Mouse (Mus musculus) MEL (cell line): Measurements from ENCODE around the gene Frmd4b. TPM values are rescaled to one million over a fixed set of nuclear protein-coding genes. Genes with fewer than 3 reads are reported as not detected.

Experiments
- DNase-seq: peaks from one replicate; pipeline ENCODE4 v3.0.0; 2011; ENCODE audit warnings: low read depth, low spot score
- H3K27ac ChIP-seq: 2 replicates; pipeline ENCODE4 v1.5.1; 2012; ENCODE audit warnings: low read depth, mild to moderate bottlenecking, control low read depth, low read length, moderate library complexity; ENCODE audit not compliant: control insufficient read depth
- H3K27me3 ChIP-seq, 2 experiments: fragments of 150-350 bp in 1 of 2; sonication (generic) in 1 of 2; 2 replicates each; pipeline ENCODE4 v1.6.1; 2012; ENCODE audit warnings: low read length in 2 of 2, mild to moderate bottlenecking in 2 of 2, improper control_type of control experiment in 1 of 2, moderate library complexity in 1 of 2; ENCODE audit not compliant: insufficient read depth in 2 of 2, control insufficient read depth in 1 of 2
- H3K36me3 ChIP-seq, 2 experiments: 2 replicates each; pipeline ENCODE4 v1.6.1; 2012 to 2014; ENCODE audit warnings: low read length in 2 of 2, improper control_type of control experiment in 1 of 2, inconsistent platforms in 1 of 2, mild to moderate bottlenecking in 1 of 2; ENCODE audit not compliant: insufficient read depth in 2 of 2, control insufficient read depth in 1 of 2
- H3K4me1 ChIP-seq, 2 experiments: fragments of 150-350 bp in 1 of 2; sonication (generic) in 1 of 2; 2 replicates each; pipeline ENCODE4 v1.6.1; 2012; ENCODE audit warnings: low read length in 2 of 2, improper control_type of control experiment in 1 of 2, mild to moderate bottlenecking in 1 of 2; ENCODE audit not compliant: insufficient read depth in 2 of 2, control insufficient read depth in 1 of 2
- H3K4me3 ChIP-seq, 2 experiments: fragments of 150-350 bp in 1 of 2; sonication (generic) in 1 of 2; 2 replicates each; pipeline ENCODE4 v1.5.1; 2012; ENCODE audit warnings: low read depth in 2 of 2, low read length in 2 of 2, mild to moderate bottlenecking in 2 of 2, moderate library complexity in 2 of 2, control low read depth in 1 of 2, improper control_type of control experiment in 1 of 2; ENCODE audit not compliant: control insufficient read depth in 1 of 2, insufficient read depth in 1 of 2
- H3K79me2 ChIP-seq: 2 replicates; pipeline ENCODE4 v1.6.1; 2012; ENCODE audit warnings: mild to moderate bottlenecking, low read length, moderate library complexity; ENCODE audit not compliant: control insufficient read depth, poor library complexity, insufficient read depth
- H3K9ac ChIP-seq: 2 replicates; pipeline ENCODE4 v1.6.1; 2012; ENCODE audit warnings: low read depth, mild to moderate bottlenecking, control low read depth, low read length, moderate library complexity; ENCODE audit not compliant: control insufficient read depth, poor library complexity, severe bottlenecking
- H3K9me3 ChIP-seq: fragments of 150-350 bp; sonication (generic); replicated peaks from 2 replicates; pipeline ENCODE4 v1.6.1; 2012; ENCODE audit warnings: mild to moderate bottlenecking, low read length, improper control_type of control experiment, moderate library complexity; ENCODE audit not compliant: insufficient read depth
- BHLHE40 ChIP-seq: IDR thresholded peaks from 2 replicates; pipeline ENCODE4 v1.6.1; 2012; ENCODE audit warnings: low read depth, mild to moderate bottlenecking, inconsistent platforms, low read length, improper control_type of control experiment, borderline replicate concordance
- CHD1 ChIP-seq: IDR thresholded peaks from 2 replicates; pipeline ENCODE4 v1.6.1; 2012; ENCODE audit warnings: low read depth, mild to moderate bottlenecking, inconsistent platforms, low read length, improper control_type of control experiment
- CTCF ChIP-seq, 3 experiments: IDR thresholded peaks in 2 of 3; conservative IDR thresholded peaks in 1 of 3; 2 replicates each; pipeline ENCODE4 v1.5.1; 2011 to 2012; ENCODE audit warnings: low read length in 3 of 3, low read depth in 2 of 3, mild to moderate bottlenecking in 2 of 3, improper control_type of control experiment in 1 of 3, inconsistent platforms in 1 of 3, mixed read lengths in 1 of 3, moderate library complexity in 1 of 3; ENCODE audit not compliant: control insufficient read depth in 1 of 3, insufficient read depth in 1 of 3, poor library complexity in 1 of 3, severe bottlenecking in 1 of 3
- E2F4 ChIP-seq: IDR thresholded peaks from 2 replicates; pipeline ENCODE4 v1.6.1; 2011; ENCODE audit warnings: low read depth, low read length, improper control_type of control experiment, borderline replicate concordance
- ELF1 ChIP-seq: IDR thresholded peaks from 2 replicates; pipeline ENCODE4 v1.6.1; 2014; ENCODE audit warnings: low read depth, mild to moderate bottlenecking, inconsistent platforms, low read length, improper control_type of control experiment, moderate library complexity
- EP300 ChIP-seq, 2 experiments: IDR thresholded peaks; 2 replicates each; pipeline ENCODE4 v1.6.1; 2011; ENCODE audit warnings: improper control_type of control experiment in 2 of 2, low read length in 2 of 2, low read depth in 1 of 2, mild to moderate bottlenecking in 1 of 2
- ETS1 ChIP-seq: IDR thresholded peaks from 2 replicates; pipeline ENCODE4 v1.6.1; 2012; ENCODE audit warnings: low read depth, mild to moderate bottlenecking, inconsistent platforms, low read length, improper control_type of control experiment, moderate library complexity
- GATA1 ChIP-seq: IDR thresholded peaks from 2 replicates; pipeline ENCODE4 v1.6.1; 2011; ENCODE audit warnings: low read depth, low read length, improper control_type of control experiment
- HCFC1 ChIP-seq: IDR thresholded peaks from 2 replicates; pipeline ENCODE4 v1.6.1; 2012; ENCODE audit warnings: low read depth, mild to moderate bottlenecking, inconsistent platforms, low read length, improper control_type of control experiment, moderate library complexity
- JUND ChIP-seq: IDR thresholded peaks from 2 replicates; pipeline ENCODE4 v1.6.1; 2011; ENCODE audit warnings: low read depth, mild to moderate bottlenecking, improper control_type of control experiment, low read length
- KAT2A ChIP-seq: conservative IDR thresholded peaks from 2 replicates; pipeline ENCODE4 v1.6.1; 2012; ENCODE audit warnings: low read depth, low read length, improper control_type of control experiment, inconsistent platforms
- MAX ChIP-seq: IDR thresholded peaks from 2 replicates; pipeline ENCODE4 v1.6.1; 2011; ENCODE audit warnings: low read length, improper control_type of control experiment
- MAZ ChIP-seq: IDR thresholded peaks from 2 replicates; pipeline ENCODE4 v1.6.1; 2012; ENCODE audit warnings: low read depth, mild to moderate bottlenecking, inconsistent platforms, low read length, improper control_type of control experiment
- MXI1 ChIP-seq: IDR thresholded peaks from 2 replicates; pipeline ENCODE4 v1.6.1; 2011; ENCODE audit warnings: mild to moderate bottlenecking, low read depth, low read length, improper control_type of control experiment
- MYB ChIP-seq: IDR thresholded peaks from 2 replicates; pipeline ENCODE4 v1.6.1; 2011; ENCODE audit warnings: mild to moderate bottlenecking, low read depth, low read length, improper control_type of control experiment
- NELFE ChIP-seq: IDR thresholded peaks from 2 replicates; pipeline ENCODE4 v1.6.1; 2011; ENCODE audit warnings: low read depth, low read length, improper control_type of control experiment
- POLR2AphosphoS2 ChIP-seq: IDR thresholded peaks from 2 replicates; pipeline ENCODE4 v1.6.1; 2011; ENCODE audit warnings: low read length, improper control_type of control experiment
- POLR2AphosphoS5 ChIP-seq: IDR thresholded peaks from 2 replicates; pipeline ENCODE4 v1.6.1; 2012; ENCODE audit warnings: low read depth, borderline replicate concordance, mild to moderate bottlenecking, inconsistent platforms, low read length, moderate library complexity, mixed read lengths
- SIN3A ChIP-seq: IDR thresholded peaks from 2 replicates; pipeline ENCODE4 v1.6.1; 2012; ENCODE audit warnings: low read length, improper control_type of control experiment, inconsistent platforms
- TAL1 ChIP-seq: IDR thresholded peaks from 2 replicates; pipeline ENCODE4 v1.6.1; 2012; ENCODE audit warnings: mild to moderate bottlenecking, inconsistent platforms, low read length, moderate library complexity, mixed read lengths
- TBP ChIP-seq: IDR thresholded peaks from 2 replicates; pipeline ENCODE4 v1.8.0; 2011; ENCODE audit warnings: low read depth, low read length, improper control_type of control experiment
- TCF12 ChIP-seq: IDR thresholded peaks from 2 replicates; pipeline ENCODE4 v1.6.1; 2014; ENCODE audit warnings: low read depth, mild to moderate bottlenecking, inconsistent platforms, low read length, improper control_type of control experiment, moderate library complexity
- UBTF ChIP-seq: IDR thresholded peaks from 2 replicates; pipeline ENCODE4 v1.6.1; 2012; ENCODE audit warnings: low read depth, mild to moderate bottlenecking, inconsistent platforms, low read length, improper control_type of control experiment, moderate library complexity, borderline replicate concordance; ENCODE audit not compliant: insufficient read depth
- USF1 ChIP-seq: IDR thresholded peaks from 2 replicates; pipeline ENCODE4 v1.6.1; 2014; ENCODE audit warnings: low read depth, mild to moderate bottlenecking, inconsistent platforms, low read length, improper control_type of control experiment, moderate library complexity
- ZC3H11A ChIP-seq: IDR thresholded peaks from 2 replicates; pipeline ENCODE4 v1.6.1; 2012; ENCODE audit warnings: low read depth, mild to moderate bottlenecking, inconsistent platforms, low read length, improper control_type of control experiment
- ZKSCAN1 ChIP-seq: IDR thresholded peaks from 2 replicates; pipeline ENCODE4 v1.6.1; 2012; ENCODE audit warnings: low read depth, mild to moderate bottlenecking, inconsistent platforms, low read length, improper control_type of control experiment, moderate library complexity
- polyA plus RNA-seq, 2 experiments: library from polyadenylated mRNA; stranded (reverse) in 1 of 2; unstranded in 1 of 2; fragments of >175 nt in 1 of 2; fragments of >200 nt in 1 of 2; gene quantifications; 2 replicates each; pipeline versions ENCODE4 v1.2.1 to v1.2.4; 2012; ENCODE audit warnings: low replicate concordance in 2 of 2, low read depth in 1 of 2; ENCODE audit not compliant: insufficient read length in 2 of 2, insufficient read depth in 1 of 2, missing spikeins in 1 of 2
- total RNA-seq: library from RNA; depleted of rRNA; stranded (reverse); fragments of 300-350 nt; gene quantifications from 2 replicates; pipeline ENCODE4 v1.2.3, GENCODE M21; 2012

The Frmd4b gene
- total and polyA plus RNA-seq, 3 experiments = 0.18 TPM; not detected in 2

DNA sequence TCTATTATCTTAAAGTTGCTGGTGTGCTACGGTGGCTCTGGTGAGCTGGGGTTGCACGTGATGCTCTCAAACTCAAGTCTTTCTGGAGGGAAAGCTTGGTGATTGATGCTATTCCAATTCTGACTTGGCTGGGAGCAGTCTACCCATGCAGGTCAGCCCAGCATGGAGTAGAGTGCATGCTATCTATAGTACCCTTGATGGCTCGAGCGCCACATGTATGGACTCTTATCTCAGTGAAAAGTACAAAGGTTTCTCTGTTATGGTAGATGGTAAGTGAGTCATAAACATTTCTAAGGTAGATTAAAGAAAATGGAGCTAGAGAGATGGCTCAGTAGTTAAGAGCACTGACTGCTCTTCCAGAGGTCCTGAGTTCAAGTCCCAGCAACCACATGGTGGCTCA is 374.8 kb downstream of the Frmd4b start:
- no peak overlapping the region for H3K9ac ChIP-seq
- no peaks in the 10 kb centered on the region for H3K36me3 ChIP-seq
- DNase-seq = no peak
- TF ChIP-seq CTCF (IDR thresholded peaks at IDR 0.05 in 2 of 3, conservative IDR thresholded peaks at IDR 0.05 in 1 of 3; ENCODE audit: control insufficient read depth in 1 of 3, insufficient read depth in 1 of 3, low read depth in 2 of 3, low read length in 3 of 3, poor library complexity in 1 of 3, severe bottlenecking in 1 of 3) (no peak), SIN3A (no peak), TAL1 (no peak), ELF1 (no peak), UBTF (no peak), MAZ (no peak), NELFE (no peak), E2F4 (no peak), TCF12 (no peak), ETS1 (no peak), MXI1 (no peak), HCFC1 (no peak), MAX (no peak), JUND (no peak), ZKSCAN1 (no peak), GATA1 (no peak), KAT2A (no peak), POLR2AphosphoS2 (no peak), CHD1 (no peak)
- H3K4me3 ChIP-seq = no peak overlapping the region
- H3K27me3 ChIP-seq = no peaks in the 10 kb centered on the region
- no peak overlapping the region for H3K27ac ChIP-seq
- no peaks in the 10 kb centered on the region for H3K4me1 ChIP-seq
- no peaks in the 10 kb centered on the region for H3K79me2 ChIP-seq
- H3K9me3 ChIP-seq = no peaks in the 10 kb centered on the region

GRCm38 (mm10) chr6:97240092-97240491 is 377.2 kb downstream of the Frmd4b start:
- Histone ChIP-seq H3K27ac (no peak overlapping the region), H3K9ac (no peak overlapping the region), H3K79me2 (no peaks in the 10 kb centered on the region), H3K36me3 (no peaks in the 10 kb centered on the region)
- TF ChIP-seq TCF12 (no peak), USF1 (no peak), TBP (no peak), EP300 (IDR thresholded peaks at IDR 0.05; ENCODE audit: low read depth in 1 of 2, low read length in 2 of 2) (no peak), BHLHE40 (no peak), HCFC1 (no peak), POLR2AphosphoS5 (no peak), MYB (no peak), E2F4 (no peak), ZKSCAN1 (no peak), POLR2AphosphoS2 (no peak), SIN3A (no peak), ZC3H11A (no peak)
- TF ChIP-seq, all 39 proteins: peak for 0
- Histone ChIP-seq H3K9me3 (no peaks in the 10 kb centered on the region), H3K27me3 (no peaks in the 10 kb centered on the region), H3K4me3 (no peak overlapping the region), H3K4me1 (no peaks in the 10 kb centered on the region)
- DNase-seq = no peak
